Mouse (Mus musculus): Measurements from ENCODE around the gene Bahd1. TPM values are rescaled to one million over a fixed set of nuclear protein-coding genes. Genes with fewer than 3 reads are reported as not detected.

Gene Bahd1
- 4.4 and 5.5 TPM in 2 replicates for polyA plus RNA-seq (2012; rRNA removed)

DNA sequence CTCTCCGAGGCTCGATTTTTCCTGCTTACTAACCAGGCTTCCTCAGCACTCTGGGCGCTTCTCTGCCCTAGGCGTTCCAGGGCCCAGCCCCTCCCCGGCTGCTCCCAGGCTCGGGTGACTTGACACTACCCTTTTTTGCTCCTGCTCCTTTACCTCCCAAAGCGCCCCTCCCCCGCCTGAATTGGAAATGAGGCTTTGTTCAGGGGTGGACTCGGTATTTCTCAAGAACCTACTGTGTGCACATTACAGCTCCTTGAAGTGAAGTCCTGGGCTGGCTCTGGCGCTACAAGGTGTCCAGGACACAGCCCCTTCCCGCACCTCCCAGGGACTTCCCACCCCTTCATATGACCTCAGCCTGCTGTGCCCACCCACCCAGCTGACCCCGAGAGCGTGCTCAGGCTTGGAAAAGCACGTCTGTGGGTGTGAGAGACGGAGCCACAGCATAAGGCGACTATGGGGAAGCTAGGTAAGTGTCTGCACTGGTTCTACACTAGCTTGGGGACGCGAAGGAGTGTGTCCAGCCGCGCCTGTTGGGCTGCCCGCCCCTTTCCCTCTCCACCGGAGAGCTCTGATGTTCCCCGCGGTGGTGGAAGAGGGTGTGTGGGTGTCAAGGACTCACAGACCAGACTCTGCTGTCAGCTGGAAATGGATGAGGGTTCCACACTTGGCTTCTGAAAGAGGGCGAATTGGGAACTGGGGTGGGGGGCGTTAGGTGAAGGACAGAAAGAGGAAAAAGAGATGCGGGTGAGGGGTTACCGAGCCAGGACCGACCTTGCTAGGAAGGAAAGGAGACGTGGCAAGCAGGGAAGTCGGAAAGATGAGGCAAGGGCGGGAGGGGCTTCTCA is at the start of gene Bahd1:
Gene Bahd1, plus strand, starts transcription at position 397 of the 845 bp plus-strand sequence.

DNA sequence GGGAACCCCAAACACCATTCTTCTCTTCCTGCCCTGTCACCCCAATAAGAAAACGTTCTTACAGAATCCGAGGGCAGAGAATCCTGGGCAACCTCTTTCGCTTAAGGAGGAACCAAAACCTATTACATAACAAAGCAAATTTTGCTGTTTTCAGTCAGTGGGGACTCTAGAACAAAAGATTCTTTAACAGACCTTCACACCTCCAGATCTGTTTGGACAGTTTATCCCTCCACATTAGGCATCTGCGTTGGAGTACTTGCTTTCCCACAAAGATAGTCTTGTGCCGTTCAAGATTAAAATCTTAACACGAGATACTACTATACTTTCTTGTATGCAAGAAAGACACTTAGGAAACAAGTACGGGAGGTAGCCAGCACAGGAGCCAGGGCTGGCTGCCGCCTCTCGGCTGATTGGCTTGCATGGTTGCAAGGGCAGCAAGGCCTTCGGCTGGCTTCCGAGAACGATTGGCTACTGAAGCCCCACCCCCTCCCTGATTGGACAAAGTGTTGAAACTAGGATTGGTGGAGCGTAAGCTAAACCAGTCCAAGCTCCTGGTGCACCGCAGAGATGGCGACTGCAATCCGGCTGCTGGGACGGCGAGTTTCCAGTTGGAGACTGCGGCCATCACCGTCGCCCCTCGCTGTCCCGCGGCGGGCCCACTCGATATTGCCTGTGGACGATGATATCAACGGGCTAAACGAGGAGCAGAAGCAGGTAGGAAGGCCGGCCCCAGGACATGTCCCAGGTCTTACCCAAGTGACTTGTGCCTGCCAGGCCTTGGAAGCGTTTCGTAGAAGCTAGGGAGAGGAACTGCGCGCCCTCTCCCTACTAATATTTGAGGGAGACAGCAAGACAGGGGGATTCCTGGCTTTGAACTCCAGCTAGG is 38.5 kb upstream of the Bahd1 start, which contains the start of gene Ivd:
Gene Ivd, plus strand, starts transcription at position 501 of the 886 bp plus-strand sequence.

DNA sequence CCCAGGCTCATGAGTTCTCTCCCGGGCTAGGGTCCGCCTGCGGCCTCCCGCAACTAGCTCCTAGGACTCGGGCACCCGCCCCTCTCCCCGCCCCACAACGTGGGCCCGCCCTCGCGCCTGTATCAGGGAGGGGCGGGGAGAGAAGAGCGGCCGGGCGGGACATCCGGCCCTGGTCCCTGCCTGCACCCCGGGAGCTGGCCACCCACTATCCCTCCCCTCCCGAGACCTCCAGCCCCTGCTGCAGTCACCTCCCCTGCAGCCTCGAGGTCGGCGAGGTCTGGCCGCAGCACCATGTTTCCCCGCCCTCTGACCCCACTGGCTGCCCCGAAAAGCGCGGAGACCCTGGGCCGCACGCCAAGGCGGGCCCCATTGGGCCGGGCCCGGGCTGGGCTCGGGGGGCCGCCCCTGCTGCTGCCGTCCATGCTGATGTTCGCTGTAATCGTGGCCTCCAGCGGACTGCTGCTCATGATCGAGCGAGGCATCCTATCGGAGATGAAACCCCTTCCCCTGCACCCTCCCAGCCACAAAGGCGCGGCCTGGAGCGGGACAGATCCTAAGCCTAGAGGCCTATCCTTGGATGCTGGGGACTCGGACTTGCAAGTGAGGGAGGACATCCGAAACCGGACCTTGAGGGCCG is 26.3 kb downstream of the Bahd1 start, which contains the start of gene Chst14:
Gene Chst14, plus strand, starts transcription at position 136 of the 637 bp plus-strand sequence.

Other genes starting within 250 kb of the Bahd1 start
- 0.32 and 0.50 TPM in 2 replicates for gene Pak6, start 237.1 kb upstream of the Bahd1 start, polyA plus RNA-seq (2012; rRNA removed)
- 0.05 and 0.07 TPM in 2 replicates for gene Ankrd63, start 196.4 kb upstream of the Bahd1 start, polyA plus RNA-seq (2012; rRNA removed)
- 2.8 and 3.7 TPM in 2 replicates for gene Plcb2, start 171.9 kb upstream of the Bahd1 start, polyA plus RNA-seq (2012; rRNA removed)
- gene Inafm2, start 154.6 kb upstream of the Bahd1 start, polyA plus RNA-seq (2012; rRNA removed), result 5.4 and 6.3 TPM in 2 replicates
- 0.38 and 0.41 TPM in 2 replicates for gene Ccdc9b, start 137.7 kb upstream of the Bahd1 start, polyA plus RNA-seq (2012; rRNA removed)
- gene Phgr1, start 127.6 kb upstream of the Bahd1 start, polyA plus RNA-seq (2012; rRNA removed), result 0.08 TPM in 1 of 2 replicates, not detected in the other
- 0.18 and 0.23 TPM in 2 replicates for gene Disp2, start 120.7 kb upstream of the Bahd1 start, polyA plus RNA-seq (2012; rRNA removed)
- 53.8 and 63.8 TPM in 2 replicates for gene Knstrn, start 86.4 kb upstream of the Bahd1 start, polyA plus RNA-seq (2012; rRNA removed)
- 22.6 and 25.5 TPM in 2 replicates for gene Ivd, start 38.4 kb upstream of the Bahd1 start, polyA plus RNA-seq (2012; rRNA removed)
- gene Chst14, start 26.1 kb downstream of the Bahd1 start, polyA plus RNA-seq (2012; rRNA removed), result 3.5 TPM in 2 replicates
- 6.7 and 7.8 TPM in 2 replicates for gene Ccdc32, start 129.0 kb downstream of the Bahd1 start, polyA plus RNA-seq (2012; rRNA removed)
- 3.6 and 4.3 TPM in 2 replicates for gene Rpusd2, start 134.4 kb downstream of the Bahd1 start, polyA plus RNA-seq (2012; rRNA removed)
- gene Knl1, start 146.7 kb downstream of the Bahd1 start, polyA plus RNA-seq (2012; rRNA removed), result 7.4 and 8.3 TPM in 2 replicates
- 24.9 and 28.9 TPM in 2 replicates for gene Rad51, start 212.4 kb downstream of the Bahd1 start, polyA plus RNA-seq (2012; rRNA removed)

Measured in liver, embryonic 14 days (tissue).